Mouse (Mus musculus) heart, postnatal 25 days (tissue): ENCODE measurements around the gene Lrp10. TPM values are rescaled to one million over a fixed set of nuclear protein-coding genes. Genes with fewer than 3 reads are reported as not detected.

Experiments
- DNase-seq: peaks from one replicate; pipeline ENCODE4 v3.0.0; 2022; ENCODE audit warnings: low spot score
- intact Hi-C: fragments of 180-260 bp; cut with DNase I; formaldehyde crosslinking; loops from one replicate; pipeline ENCODE4 v1.15.1; 2025
- total RNA-seq, 2 experiments: library from RNA; stranded (reverse); gene quantifications; 2 replicates each; pipeline ENCODE4 v1.2.3; 2021

Lrp10 gene
- total RNA-seq, 2 experiments from 2014 or later = 53.9 to 59.8 TPM

GRCm38 (mm10) chr14:54432837-54433830 lies 30.8 kb upstream of the Lrp10 start:
- no peak for DNase-seq
- intact Hi-C loops = no loop called here

GRCm38 (mm10) chr14:54433941-54434531 lies 29.9 kb upstream of the Lrp10 start:
- intact Hi-C loops = no loop called here

GRCm38 (mm10) chr14:54435194-54435918 lies 28.6 kb upstream of the Lrp10 start:
- intact Hi-C loops = no loop called here
- no peak for DNase-seq

More at GRCm38 (mm10) chr14:54433941-54434531, 29.9 kb upstream of the Lrp10 start:
- no peak for DNase-seq

- intact Hi-C loops = no loop called here
Measured at GRCm38 (mm10) chr14:54439155-54439554, 24.8 kb upstream of the Lrp10 start.

GRCm38 (mm10) chr14:54439610-54440009 lies 24.3 kb upstream of the Lrp10 start:
- DNase-seq = no peak
- intact Hi-C loops = loop anchor here (10.0 kb wide), 1 partner anchor 375 kb away; no protein-coding TSS in a partner anchor

More at GRCm38 (mm10) chr14:54439155-54439554, 24.8 kb upstream of the Lrp10 start:
- no peak for DNase-seq

- no peak for DNase-seq
- intact Hi-C loops = loop anchor here (10.0 kb wide), 1 partner anchor 376 kb away; no protein-coding TSS in a partner anchor
Measured at GRCm38 (mm10) chr14:54440538-54440937, 23.4 kb upstream of the Lrp10 start.

- intact Hi-C loops = loop anchor here (10.0 kb wide), 1 partner anchor 377 kb away; no protein-coding TSS in a partner anchor
- DNase-seq = no peak
Measured at GRCm38 (mm10) chr14:54441365-54441764, 22.6 kb upstream of the Lrp10 start.

GRCm38 (mm10) chr14:54442548-54442947 lies 21.4 kb upstream of the Lrp10 start:
- intact Hi-C loops = loop anchor here (10.0 kb wide), 1 partner anchor 378 kb away; no protein-coding TSS in a partner anchor
- DNase-seq = no peak

- no peak for DNase-seq
- intact Hi-C loops = loop anchor here (10.0 kb wide), 1 partner anchor 378 kb away; no protein-coding TSS in a partner anchor
Measured at GRCm38 (mm10) chr14:54443196-54443595, 20.7 kb upstream of the Lrp10 start.

GRCm38 (mm10) chr14:54443712-54444618 lies 20.0 kb upstream of the Lrp10 start:
- DNase-seq = peak; percentile 62
- intact Hi-C loops = loop anchor here (10.0 kb wide), 1 partner anchor 379 kb away; no protein-coding TSS in a partner anchor

- DNase-seq = no peak
- intact Hi-C loops = loop anchor here (5.0 to 10.0 kb wide), 2 partner anchors 33 to 381 kb away; no protein-coding TSS in a partner anchor
Measured at GRCm38 (mm10) chr14:54445476-54445875, 18.5 kb upstream of the Lrp10 start.

GRCm38 (mm10) chr14:54453566-54453965 lies 10.4 kb upstream of the Lrp10 start:
- no peak for DNase-seq
- intact Hi-C loops = no loop called here

- DNase-seq = no peak
- intact Hi-C loops = no loop called here
Measured at GRCm38 (mm10) chr14:54454669-54455528, 9.0 kb upstream of the Lrp10 start.

GRCm38 (mm10) chr14:54457907-54458569 lies 5.9 kb upstream of the Lrp10 start:
- intact Hi-C loops = no loop called here
- DNase-seq = no peak

- DNase-seq = no peak
- intact Hi-C loops = no loop called here
Measured at GRCm38 (mm10) chr14:54462146-54462545, 1.8 kb upstream of the Lrp10 start.

- intact Hi-C loops = no loop called here
- DNase-seq = no peak
Measured at GRCm38 (mm10) chr14:54463108-54463958, 604 bp upstream of the Lrp10 start.
